Mouse (Mus musculus): Measurements from ENCODE around the gene Dock3.

Gene Dock3

DNA sequence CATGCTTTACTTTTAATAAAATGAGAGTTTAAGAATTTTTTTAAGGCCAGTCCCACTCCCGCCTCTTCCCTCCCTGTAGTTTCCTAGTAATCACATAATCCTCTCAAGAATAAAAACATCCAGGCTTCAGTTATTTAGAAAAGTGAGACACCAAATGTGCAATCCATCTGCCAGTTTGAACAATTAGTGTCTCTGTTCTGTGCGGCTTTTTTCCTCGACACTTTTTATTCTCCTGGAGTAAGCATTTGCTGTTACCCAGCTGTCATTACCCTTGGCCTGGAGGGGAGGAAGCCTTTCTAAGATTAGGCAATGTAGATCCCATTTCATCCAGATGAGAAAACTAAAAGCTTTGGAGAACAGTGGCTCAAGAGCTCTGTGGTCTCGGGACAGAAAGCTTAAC is 221.9 kb downstream of the Dock3 start:
- DNase-seq (ENCODE audit: low spot score): no peak

DNA sequence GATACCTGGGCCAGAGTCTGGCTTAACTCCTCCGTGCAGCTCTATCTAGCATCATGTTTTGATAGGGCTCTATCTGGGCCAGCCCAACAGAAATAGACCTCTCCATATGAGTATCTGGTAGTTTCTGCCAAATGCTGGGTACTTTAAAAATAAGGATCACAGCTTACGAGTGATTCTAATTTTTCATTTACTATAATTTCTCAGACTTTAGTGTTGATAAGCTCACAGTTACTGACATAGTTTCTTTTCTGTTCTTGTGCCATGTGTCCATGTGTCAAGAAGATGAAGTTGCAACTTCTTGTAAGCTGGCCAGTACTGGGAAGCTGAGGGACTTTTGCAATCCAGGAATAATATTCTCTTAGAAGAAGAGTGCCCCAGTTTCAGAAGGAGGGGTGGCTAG is 228.5 kb downstream of the Dock3 start:
- no peak for DNase-seq (ENCODE audit: low spot score)

DNA sequence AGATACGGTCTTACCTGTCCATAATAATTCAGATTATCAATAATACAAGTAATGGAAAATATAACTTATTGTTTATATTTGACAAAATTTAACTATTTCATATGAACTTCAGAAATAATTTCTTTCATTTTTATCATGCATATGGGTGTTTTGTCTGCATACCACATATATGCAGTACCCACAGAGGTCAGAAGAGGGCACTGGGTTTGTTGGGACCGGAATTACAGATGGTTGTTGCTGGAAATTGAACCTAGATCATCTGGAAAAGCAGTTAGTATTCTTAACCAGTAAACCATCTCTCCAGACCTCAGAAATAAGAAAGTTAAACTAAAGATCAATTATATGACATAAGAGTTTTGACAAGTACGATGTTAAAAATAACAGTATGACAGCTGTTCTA is 261.0 kb downstream of the Dock3 start:
- DNase-seq (ENCODE audit: low spot score): peak; percentile 50

DNA sequence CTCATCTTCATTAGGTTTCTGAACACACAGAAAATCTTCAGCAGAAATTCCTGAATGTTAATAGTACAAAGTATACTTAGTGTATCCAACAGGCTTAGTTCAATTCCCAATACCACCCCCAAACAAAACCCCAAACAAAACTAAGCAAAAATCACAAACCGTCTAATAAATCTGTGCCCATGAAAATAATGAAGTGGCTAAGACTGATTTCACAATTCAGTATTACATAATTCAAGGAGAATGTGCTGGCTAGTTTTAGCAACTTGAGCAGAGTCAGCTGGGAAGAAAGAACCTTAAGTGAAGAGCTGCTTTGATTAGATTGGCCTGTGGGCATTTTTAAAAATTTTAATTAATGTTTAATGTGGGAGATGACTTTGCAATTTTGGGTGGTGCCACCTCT is 273.3 kb downstream of the Dock3 start:
- no peak for DNase-seq (ENCODE audit: low spot score)

DNA sequence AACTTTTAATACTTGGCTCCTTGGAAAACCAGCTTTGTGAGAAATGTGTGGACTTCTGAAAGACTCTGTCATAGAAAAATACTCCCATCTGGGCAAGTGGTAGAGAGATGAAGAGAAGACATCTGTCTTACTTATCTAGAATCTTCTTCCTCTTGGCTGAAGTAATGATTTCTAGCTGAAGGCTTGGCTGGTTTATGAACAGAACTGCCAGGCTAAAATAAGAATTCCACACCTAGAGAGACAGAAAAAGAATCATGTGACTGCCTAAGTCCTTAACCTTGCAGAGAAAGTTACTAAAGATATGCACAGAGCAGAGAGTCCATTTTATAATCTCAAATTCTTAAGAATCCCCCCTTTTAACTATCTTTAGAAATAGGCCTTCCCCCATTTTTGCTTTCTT is 276.2 kb downstream of the Dock3 start:
- no peak for DNase-seq (ENCODE audit: low spot score)

DNA sequence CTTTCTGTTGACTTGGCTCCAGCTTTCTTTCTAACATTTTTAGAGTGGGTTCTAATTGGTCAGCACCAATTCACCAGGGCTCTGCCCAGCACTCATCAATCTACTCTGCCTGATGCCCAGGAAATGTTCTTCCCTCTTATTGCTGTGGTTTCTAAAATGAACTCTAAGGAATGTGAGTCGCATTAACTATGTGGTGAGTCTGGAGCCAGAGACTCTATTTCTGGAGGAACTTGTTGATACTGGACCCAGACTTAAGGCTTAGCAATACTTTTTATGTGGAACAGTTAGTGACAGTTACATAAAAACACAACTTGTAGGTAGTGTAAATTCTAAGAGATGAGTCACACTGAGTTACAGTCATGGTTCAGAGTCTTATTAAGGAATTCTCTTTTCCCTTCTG is 296.7 kb downstream of the Dock3 start:
- no peak for DNase-seq (ENCODE audit: low spot score)

DNA sequence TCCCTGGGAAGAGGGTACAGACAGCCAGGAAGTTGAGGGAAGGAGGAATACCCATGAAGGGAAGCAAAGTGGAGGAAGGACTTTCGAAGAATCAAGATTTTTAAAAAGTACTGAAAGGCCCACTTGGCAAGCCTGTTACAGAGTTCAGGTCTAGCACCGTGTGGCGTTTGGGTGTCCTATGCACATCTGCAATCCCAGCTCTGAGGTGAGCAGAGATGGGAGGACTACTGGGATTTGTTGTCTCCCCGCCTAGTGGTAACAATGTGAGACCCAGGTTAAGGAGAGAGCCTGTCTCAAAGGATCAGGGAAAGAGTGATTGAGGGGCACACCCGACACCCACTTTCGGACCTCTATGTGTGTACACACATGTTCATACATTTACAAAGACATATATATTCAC is 316.8 kb downstream of the Dock3 start:
- DNase-seq (ENCODE audit: low spot score): no peak

DNA sequence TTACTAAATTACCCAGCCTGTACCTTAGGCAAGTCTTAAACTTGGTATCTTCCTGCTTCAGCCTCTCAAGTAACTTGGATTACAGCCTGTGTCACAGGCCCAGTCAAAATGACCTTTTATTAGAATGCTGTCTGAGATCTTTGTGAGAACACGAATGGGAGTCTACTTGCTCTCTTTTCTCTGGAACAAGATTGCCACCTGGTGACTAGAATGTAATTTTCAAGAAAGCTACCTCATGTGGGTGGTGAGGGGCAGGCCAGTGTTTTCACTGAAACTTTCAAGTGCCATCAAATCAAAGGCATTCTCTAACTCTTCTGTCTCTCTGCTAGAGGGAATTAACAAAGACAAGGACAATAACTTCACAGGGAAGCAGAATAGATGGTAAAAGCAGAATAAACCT is 317.9 kb downstream of the Dock3 start:
- no peak for DNase-seq (ENCODE audit: low spot score)

DNA sequence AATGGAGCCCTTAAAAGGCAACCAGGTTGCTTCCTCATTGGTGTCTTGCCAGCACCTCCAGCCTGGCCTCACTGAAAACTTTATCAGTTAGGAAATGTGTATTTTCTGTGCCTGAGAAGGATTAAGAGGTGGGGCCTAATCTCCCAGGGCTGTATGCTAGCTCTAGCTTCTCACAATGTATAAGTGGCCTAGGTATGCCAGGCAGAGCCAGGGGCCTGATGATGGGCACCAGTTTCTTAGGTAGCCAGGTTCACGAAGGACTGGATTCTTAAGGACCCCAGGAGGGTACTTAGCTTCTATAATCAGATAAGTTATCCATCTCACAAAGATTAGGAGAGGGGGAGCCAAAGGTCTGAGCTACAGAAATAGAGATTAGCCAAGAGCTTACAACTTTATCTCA is 320.1 kb downstream of the Dock3 start:
- DNase-seq (ENCODE audit: low spot score): no peak

DNA sequence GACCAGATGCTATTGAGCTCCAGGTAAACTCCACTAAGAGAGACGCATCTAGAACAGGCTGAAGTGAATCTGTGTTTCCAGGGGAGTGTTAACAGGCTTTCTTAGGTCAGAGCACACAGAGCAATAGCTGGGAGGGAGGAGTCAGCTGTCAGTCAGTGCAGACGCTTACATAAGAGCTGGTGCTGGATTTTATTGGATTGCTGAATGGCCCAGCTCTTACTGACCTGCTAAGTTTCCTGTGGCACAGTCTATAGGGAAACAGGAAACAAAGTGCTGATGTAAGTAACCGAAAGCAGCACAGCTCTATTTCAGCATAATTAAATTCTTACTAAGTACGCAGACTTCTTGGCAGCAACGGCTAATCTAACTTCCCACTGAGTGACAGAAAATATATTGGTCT is 323.0 kb downstream of the Dock3 start:
- no peak for DNase-seq (ENCODE audit: low spot score)

DNA sequence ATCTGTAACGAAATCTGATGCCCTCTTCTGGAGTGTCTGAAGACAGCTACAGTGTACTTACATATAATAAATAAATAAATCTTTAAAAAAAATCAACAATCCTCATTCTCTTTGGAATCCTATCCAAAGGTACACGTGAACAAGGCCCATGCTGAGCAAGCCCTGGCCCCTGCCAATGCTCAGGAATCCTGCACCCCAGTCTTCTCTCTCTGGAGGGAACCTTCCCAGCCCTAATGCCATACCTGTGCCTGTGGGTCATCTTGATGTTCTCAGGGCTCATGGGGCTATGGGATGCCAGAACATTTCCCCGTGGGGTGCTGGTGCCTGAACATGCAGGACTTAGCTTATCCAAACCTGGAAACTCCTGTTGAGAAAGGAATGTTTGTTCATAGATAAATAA is 323.5 kb downstream of the Dock3 start:
- DNase-seq (ENCODE audit: low spot score): no peak

DNA sequence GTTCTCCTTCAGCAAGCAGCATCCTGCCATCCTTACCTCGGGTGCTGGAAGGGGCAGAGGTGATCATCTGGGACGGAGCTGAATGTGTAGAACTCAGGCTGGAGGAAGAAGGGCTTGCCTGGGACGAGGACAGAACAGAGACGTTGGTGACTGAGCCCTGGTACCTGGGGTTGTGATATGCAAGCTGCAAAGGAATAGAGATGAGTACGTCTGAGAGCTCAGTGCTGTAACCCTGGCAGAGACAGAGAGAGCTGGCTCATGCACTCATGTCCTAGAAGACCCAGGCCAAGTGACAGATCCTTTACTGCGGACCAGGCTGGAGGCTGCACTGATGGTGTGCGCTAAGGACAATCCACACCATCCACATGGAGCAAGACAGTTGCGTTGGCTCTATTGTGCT is 325.1 kb downstream of the Dock3 start:
- no peak for DNase-seq (ENCODE audit: low spot score)

DNA sequence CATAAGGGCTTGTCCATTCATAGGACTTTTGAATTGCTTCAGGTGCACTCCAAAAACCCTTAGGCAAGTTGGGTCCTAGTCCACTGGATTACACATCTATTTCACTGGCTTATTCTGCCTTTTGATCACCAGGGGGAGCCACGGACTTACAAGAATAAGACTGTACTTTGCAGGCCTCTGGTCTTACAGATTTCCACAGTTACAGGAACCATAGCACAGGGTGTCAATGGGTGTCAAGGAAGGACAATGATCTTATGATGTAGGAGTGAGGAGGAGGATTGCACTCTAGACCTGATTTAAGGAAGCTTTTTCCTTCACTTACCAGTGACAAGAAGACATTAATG is 327.9 kb downstream of the Dock3 start:
- DNase-seq (ENCODE audit: low spot score): no peak

DNA sequence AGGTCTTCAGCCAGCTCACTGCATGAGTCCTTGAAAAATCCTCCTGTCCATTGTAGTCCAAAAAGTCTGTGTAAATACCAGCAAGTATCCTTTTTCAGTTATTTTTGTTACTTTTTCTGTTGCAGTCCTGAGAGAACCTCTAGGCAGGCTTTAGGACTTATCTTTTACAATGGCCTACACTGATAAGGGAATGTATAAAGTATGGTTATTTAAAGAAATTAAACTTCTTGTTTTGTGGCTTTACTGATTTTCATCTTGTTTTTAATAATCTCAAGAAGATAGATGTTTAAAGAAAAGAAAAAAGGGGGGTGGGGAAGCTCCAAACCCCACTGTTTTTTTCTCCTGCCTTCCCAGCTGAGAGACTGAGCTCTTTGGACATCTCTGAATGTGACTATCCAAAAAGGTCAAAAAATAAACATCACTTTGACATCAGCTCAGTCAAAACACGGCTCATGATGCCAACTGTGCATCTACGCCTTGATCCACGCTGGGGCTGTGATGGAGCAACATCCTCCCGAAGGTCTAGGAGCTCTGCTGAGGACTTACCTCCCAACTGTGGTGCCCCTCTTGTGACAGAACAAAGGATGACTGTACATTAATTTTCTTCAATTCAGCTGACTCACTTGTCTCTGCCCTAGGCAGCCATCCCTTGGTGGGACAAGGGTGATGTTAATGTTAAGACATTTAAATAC is 328.5 kb downstream of the Dock3 start:
- no peak for DNase-seq (ENCODE audit: low spot score)

DNA sequence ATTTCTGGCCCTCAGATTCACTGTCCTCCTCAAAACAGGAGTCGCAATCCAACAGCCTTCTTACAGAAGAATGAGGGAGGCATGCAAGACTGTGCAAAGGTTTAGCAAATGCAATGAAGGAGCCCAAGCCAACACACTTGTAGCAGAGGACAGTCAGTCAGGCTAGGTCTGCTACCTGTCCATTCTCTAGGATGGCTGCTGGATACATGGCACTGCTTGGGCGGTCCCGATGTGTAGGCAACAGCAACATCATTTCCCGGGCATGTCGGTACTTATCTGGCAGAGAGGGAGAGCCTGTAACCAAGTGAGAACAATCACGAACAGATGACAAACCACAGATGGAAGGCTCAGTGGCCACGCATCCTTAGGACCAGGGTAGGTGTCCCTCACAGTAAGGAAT is 330.1 kb downstream of the Dock3 start:
- DNase-seq (ENCODE audit: low spot score): no peak

DNA sequence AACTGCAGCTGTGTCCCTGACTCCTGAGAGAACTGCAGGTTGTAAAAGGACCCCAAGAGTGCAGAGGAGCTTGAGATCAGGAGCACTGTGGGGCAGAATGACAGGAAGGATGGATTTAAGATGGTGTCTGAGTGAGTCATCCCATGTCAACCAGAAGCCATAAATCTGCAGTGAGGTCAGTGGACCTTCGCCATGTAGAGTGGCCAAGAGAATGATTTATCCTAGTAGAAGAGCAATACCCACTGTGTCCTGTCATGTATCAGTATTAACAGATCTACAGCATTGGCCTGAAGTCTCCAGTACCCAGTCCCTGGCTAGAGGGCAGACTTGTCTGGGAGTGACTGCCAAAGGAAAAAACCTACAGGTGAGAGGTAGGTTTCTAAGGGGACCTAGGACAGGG is 332.8 kb downstream of the Dock3 start:
- DNase-seq (ENCODE audit: low spot score): no peak

DNA sequence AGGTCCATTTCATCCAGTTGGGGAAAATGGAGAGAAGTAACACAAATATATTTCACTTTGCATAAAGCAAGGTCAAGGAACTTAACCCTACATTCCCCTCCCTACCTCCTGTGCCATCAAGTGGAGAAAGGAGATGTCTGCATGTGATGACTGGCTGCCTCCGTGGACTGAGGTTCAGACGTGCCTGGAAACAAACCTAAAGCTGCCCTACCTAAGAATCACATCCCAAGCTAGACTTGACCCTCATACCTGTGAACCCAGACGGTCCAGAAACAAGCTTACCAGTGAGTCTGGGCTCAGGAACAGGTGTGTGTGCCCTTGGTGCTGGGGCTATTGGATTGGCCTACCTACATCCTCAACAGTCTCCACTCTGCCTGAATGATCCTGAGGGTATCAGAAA is 338.4 kb downstream of the Dock3 start:
- no peak for DNase-seq (ENCODE audit: low spot score)

DNA sequence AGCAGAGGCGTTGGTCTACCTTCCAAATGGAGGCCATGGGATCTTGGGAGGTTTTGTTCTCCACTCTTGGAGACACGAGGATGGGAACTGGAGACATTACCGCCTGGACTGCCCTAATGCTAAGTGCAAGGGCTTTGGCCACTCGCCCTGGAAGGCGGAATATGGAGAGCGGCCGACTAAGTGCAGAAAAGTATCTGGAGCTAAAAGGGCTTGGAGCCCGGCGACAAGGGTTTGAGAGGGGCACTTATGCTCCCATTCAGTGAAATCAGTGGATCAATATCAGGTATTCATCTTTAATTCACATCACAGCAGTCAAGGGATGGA is 339.2 kb downstream of the Dock3 start:
- no peak for DNase-seq (ENCODE audit: low spot score)

DNA sequence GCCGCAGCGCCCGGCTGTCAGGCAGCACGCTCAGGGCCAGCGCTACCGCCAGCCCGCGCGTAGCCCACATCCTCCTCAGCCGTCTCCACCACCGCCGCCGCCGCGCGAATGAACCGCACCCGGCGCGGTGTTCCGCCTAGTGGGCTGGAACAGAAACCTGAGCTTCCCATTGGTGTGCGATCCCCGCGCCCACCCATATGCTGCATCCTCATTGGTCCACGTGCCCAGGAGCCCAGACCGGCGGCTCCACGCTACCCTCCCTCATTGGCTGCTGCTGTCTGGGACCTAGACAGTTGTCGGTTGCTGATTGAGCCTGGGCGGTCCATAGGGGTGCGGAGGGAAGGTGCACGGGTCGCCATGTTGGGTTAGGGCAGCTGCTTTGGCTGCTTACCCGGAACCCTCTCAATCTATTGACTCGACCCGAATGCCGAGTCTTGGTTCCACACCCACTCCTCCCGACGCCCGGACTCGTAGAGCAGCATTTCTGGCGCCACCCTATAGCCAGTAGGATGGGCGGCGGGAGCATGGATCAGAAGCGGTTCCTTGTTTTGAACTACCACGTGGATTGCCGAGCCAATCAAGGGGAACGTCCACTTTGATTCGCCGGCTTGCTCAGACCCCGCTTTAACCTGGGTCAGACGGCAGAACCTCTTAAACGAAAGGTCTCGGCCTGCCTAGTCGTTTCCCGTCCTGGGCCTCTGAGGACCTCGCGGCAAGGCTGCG is 339.7 kb downstream of the Dock3 start, which contains the start of gene Manf:
Manf (minus strand) TSS at position 151 of the 723 bp plus-strand sequence.
- peak; percentile 92 for DNase-seq (ENCODE audit: low spot score)

DNA sequence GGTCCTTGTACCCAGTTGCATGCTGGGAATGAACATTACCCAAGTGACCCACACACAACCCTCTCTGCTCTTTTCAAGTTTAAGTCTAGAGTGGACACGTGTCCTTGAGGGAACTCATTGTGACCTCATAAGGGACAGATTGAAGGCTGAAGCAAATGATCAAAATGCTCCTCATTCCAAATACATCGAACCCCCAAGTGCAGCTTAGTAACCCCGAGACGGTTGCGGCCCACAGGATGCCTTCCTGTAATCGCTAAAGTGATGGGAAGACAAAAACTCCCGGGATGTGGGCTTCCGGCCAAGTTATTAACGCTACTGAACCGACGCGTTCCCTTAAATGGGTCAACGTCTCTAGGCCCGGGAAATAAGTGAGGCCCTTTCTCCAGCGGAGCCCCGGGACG is 340.4 kb downstream of the Dock3 start:
- no peak for DNase-seq (ENCODE audit: low spot score)

DNA sequence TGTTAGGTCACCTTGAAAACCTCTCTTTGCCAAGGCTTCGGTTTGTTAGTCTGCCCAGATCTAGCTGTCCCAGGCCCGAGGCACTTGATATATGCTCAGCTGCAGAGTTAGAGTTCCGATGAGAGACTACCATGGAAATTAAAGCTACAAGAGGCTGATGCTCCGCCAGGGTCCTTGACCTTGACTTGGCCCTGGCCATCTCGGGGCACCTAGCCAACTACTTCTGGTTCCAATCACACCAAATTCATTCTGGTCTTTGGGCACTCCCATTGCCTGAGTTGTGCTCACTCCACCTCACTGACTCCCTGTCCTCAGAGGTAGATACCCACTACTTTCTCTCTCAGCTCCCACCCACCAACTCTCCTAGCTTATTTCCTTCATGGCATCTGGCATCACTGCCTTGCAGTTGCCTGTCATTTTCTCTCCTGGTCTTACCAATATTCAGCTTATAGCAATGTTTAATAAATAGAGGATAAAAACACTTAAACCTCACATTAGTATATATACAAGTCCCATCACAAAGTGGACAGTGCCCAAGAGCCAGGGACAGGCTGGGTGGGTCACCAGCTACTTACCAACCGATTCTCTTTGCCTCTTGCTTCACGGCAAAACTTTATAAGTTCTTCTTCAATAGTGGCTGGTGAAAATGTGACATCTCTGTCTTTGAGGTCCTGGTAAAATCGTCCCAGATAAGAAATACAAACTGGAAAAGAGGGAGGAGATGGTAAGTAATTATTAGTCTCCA is 341.0 kb downstream of the Dock3 start:
- peak; percentile 75 for DNase-seq (ENCODE audit: low spot score)

DNA sequence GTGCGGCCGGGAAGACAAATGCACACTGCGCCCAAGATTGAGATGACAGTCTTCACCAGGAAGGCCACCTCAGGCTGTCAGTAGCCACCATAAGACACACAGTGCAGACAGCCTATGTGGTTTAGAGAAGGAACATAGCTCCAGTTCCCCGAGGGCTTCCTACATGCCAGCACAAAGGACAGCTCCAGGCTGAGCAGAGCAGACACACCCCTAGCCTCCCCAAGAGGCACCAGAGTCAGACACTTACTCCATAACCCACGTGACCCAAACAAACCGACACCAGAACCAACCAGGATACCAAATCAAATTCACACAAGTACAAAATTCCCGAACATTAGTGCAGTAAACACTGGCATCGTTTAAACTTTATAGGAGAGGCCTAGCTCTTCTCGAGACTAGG is 342.4 kb downstream of the Dock3 start:
- no peak for DNase-seq (ENCODE audit: low spot score)

DNA sequence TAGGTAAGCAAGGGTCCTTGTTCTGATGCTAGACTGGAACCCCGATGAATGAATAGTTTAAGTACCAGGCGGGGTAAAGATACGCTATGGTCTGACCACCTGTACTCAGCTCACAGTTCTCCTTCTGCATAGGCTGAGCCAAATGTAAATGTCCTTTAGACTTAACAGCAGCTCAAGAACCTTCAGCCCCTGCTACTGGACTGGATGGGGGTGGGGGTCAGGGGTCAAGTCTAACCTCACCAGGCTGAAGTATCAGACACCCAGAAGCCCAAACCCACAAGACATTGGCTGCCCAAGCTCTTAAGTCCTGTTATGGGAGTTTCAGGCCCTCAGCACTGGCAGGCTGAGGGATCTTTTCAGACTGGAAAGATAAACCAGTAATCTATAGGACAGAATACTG is 343.4 kb downstream of the Dock3 start:
- DNase-seq (ENCODE audit: low spot score): no peak

Data from testis, postnatal 10 days (tissue).